Mouse (Mus musculus): ENCODE results near the gene Ncs1. TPM values are rescaled to one million over a fixed set of nuclear protein-coding genes. Genes with fewer than 3 reads are reported as not detected.

Ncs1 gene
- polyA plus RNA-seq, 1 experiment from 2014 or later: 0.62 TPM

DNA sequence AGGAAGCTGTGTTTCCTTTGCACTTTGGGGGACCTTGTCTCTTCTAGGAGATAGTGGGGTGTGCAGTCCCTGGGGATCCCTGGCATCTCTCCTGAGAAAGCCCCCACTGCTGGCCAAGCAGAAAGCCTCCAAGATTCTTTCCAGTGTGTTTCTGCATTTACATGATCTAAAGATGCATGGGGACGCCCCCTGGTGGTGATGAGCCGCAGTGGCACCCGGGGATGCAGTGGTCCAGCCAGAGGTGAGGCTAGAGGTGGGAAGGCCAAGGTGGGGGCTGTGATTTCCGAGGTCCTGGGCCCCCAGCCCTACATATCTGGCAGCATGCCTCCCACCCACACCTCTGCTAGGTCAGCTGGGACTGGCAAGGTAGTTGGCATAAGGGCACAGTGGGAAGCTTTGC lies 49.4 kb downstream of the Ncs1 start:
- 0% methylated on average over 4 of the region's 4 CpGs for WGBS (ENCODE audit: insufficient replicate concordance)
- H3K9me3 ChIP-seq (ENCODE audit: low read length): no peaks in the 10 kb centered on the region
- H3K36me3 ChIP-seq (replicated peaks; ENCODE audit: insufficient read depth, low read length): no peaks in the 10 kb centered on the region
- DNase-seq (peak; percentile 80), ATAC-seq (no peak)
- H3K27ac ChIP-seq (ENCODE audit: low read depth): no peak overlapping the region
- H3K4me3 ChIP-seq (ENCODE audit: low read depth, low read length): no peak overlapping the region
- H3K9ac ChIP-seq (replicated peaks): no peak overlapping the region
- no peak overlapping the region for H3K4me2 ChIP-seq (ENCODE audit: low read depth, low read length)
- no peaks in the 10 kb centered on the region for H3K27me3 ChIP-seq (ENCODE audit: insufficient read depth, low read length)
- peaks cover 5% of the 10 kb centered on the region; the same call in 1 of the 2 replicates for H3K4me1 ChIP-seq (ENCODE audit: insufficient read depth)
- TF ChIP-seq EP300 (IDR thresholded peaks at IDR 0.05; ENCODE audit: low read depth): no peak
- TF ChIP-seq CTCF (IDR thresholded peaks at IDR 0.05; ENCODE audit: low read depth): peak; percentile 94

GRCm38 (mm10) chr2:31296395-31296794 lies 50.8 kb downstream of the Ncs1 start:
- Histone ChIP-seq H3K36me3 (replicated peaks; ENCODE audit: insufficient read depth, low read length) (no peaks in the 10 kb centered on the region), H3K27ac (ENCODE audit: low read depth) (no peak overlapping the region), H3K9me3 (ENCODE audit: low read length) (no peaks in the 10 kb centered on the region), H3K9ac (replicated peaks) (no peak overlapping the region), H3K4me3 (ENCODE audit: low read depth, low read length) (no peak overlapping the region), H3K27me3 (ENCODE audit: insufficient read depth, low read length) (no peaks in the 10 kb centered on the region), H3K4me2 (ENCODE audit: low read depth, low read length) (no peak overlapping the region), H3K4me1 (ENCODE audit: insufficient read depth) (peaks cover 5% of the 10 kb centered on the region; the same call in 1 of the 2 replicates)
- DNase-seq (no peak), ATAC-seq (no peak)
- TF ChIP-seq EP300 (IDR thresholded peaks at IDR 0.05; ENCODE audit: low read depth) (no peak), CTCF (IDR thresholded peaks at IDR 0.05; ENCODE audit: low read depth) (no peak)
- WGBS (ENCODE audit: insufficient replicate concordance): 70% methylated on average over 6 of the region's 6 CpGs

DNA sequence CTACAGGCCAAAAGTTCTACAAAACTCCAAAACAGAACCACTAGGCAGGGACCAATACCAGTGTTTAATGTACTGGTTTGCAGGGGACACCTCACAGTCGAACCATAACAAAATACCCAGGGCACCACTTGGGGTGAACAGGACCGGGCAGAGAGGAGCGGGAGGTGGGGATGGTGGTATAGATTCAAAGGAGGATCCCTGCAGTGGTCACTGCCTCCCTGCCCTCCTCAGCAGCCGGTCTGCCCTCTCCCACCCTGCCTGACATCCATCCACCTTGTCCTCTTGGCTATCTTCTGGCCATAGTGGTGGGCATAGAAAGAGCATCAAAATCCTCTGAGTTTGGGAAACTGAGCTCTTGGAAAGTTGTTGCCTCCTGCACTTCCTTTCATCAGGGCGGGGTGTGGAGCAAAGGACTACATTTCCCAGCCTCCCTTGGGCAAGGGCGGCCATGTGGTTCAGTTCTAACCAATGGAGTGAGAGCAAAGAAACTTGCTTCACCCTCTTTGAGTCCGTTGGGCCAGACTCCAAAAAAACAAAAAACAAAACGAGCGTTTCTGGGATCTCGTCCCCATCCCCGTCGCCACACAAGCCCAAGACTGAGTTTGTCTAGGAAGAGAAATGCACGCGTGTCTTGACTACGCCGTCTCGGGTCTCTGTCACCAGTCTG lies 52.1 kb downstream of the Ncs1 start:
- no peak overlapping the region for H3K9ac ChIP-seq (replicated peaks)
- TF ChIP-seq EP300 (IDR thresholded peaks at IDR 0.05; ENCODE audit: low read depth): no peak
- no peak for TF ChIP-seq CTCF (IDR thresholded peaks at IDR 0.05; ENCODE audit: low read depth)

GRCm38 (mm10) chr2:31298814-31299213 lies 53.2 kb downstream of the Ncs1 start:
- 29% methylated on average over 4 of the region's 4 CpGs for WGBS (ENCODE audit: insufficient replicate concordance)
- DNase-seq (no peak), ATAC-seq (no peak)
- TF ChIP-seq CTCF (IDR thresholded peaks at IDR 0.05; ENCODE audit: low read depth): no peak
- TF ChIP-seq EP300 (IDR thresholded peaks at IDR 0.05; ENCODE audit: low read depth): no peak
- Histone ChIP-seq H3K4me1 (ENCODE audit: insufficient read depth) (peaks cover 5% of the 10 kb centered on the region; the same call in 1 of the 2 replicates), H3K36me3 (replicated peaks; ENCODE audit: insufficient read depth, low read length) (no peaks in the 10 kb centered on the region), H3K9ac (replicated peaks) (no peak overlapping the region), H3K27me3 (ENCODE audit: insufficient read depth, low read length) (no peaks in the 10 kb centered on the region), H3K4me3 (ENCODE audit: low read depth, low read length) (no peak overlapping the region), H3K27ac (ENCODE audit: low read depth) (no peak overlapping the region), H3K4me2 (ENCODE audit: low read depth, low read length) (no peak overlapping the region), H3K9me3 (ENCODE audit: low read length) (no peaks in the 10 kb centered on the region)

More for the DNA sequence above, 52.1 kb downstream of the Ncs1 start:
- Histone ChIP-seq H3K27ac (ENCODE audit: low read depth) (no peak overlapping the region), H3K36me3 (replicated peaks; ENCODE audit: insufficient read depth, low read length) (no peaks in the 10 kb centered on the region), H3K9me3 (ENCODE audit: low read length) (no peaks in the 10 kb centered on the region), H3K4me1 (ENCODE audit: insufficient read depth) (peaks cover 5% of the 10 kb centered on the region; the same call in 1 of the 2 replicates), H3K27me3 (ENCODE audit: insufficient read depth, low read length) (no peaks in the 10 kb centered on the region), H3K4me3 (ENCODE audit: low read depth, low read length) (peak overlapping the region; percentile 37), H3K4me2 (ENCODE audit: low read depth, low read length) (peak overlapping the region; percentile 64)
- peak; percentile 92 for ATAC-seq
- peak; percentile 64 for DNase-seq
- WGBS (ENCODE audit: insufficient replicate concordance): 8% methylated on average over 17 of the region's 17 CpGs

- DNase-seq (no peak), ATAC-seq (no peak)
- Histone ChIP-seq H3K9ac (replicated peaks) (no peak overlapping the region), H3K4me1 (ENCODE audit: insufficient read depth) (peaks cover 5% of the 10 kb centered on the region; the same call in 1 of the 2 replicates), H3K4me3 (ENCODE audit: low read depth, low read length) (no peak overlapping the region), H3K27ac (ENCODE audit: low read depth) (no peak overlapping the region), H3K4me2 (ENCODE audit: low read depth, low read length) (no peak overlapping the region), H3K36me3 (replicated peaks; ENCODE audit: insufficient read depth, low read length) (no peaks in the 10 kb centered on the region), H3K9me3 (ENCODE audit: low read length) (no peaks in the 10 kb centered on the region), H3K27me3 (ENCODE audit: insufficient read depth, low read length) (no peaks in the 10 kb centered on the region)
- WGBS (ENCODE audit: insufficient replicate concordance): 22% methylated on average over 4 of the region's 4 CpGs
- TF ChIP-seq CTCF (IDR thresholded peaks at IDR 0.05; ENCODE audit: low read depth) (peak; percentile 77), EP300 (IDR thresholded peaks at IDR 0.05; ENCODE audit: low read depth) (no peak)
These were observed 53.6 kb downstream of the Ncs1 start for GRCm38 (mm10) chr2:31299266-31299665.

DNA sequence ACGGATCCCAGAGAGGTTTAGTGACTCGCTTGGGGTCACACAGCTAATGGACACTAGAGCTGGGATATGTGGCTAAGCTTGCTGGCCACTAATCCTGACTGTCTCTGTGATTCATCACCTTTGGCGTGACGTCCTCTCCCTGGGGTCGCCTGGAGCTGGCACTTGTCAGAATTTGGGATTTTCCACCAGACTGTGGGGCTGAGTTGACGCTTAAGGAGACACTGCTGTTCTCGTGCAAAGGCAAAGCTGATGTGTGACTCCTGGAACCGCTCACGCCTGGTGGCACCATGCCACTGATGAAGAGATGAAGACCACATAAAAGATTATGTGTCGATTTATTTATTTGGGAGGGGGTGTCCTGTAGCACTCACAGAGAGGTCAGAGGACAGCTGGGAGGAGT lies 54.4 kb downstream of the Ncs1 start:
- DNase-seq: no peak
- no peak overlapping the region for H3K4me3 ChIP-seq (ENCODE audit: low read depth, low read length)
- no peaks in the 10 kb centered on the region for H3K36me3 ChIP-seq (replicated peaks; ENCODE audit: insufficient read depth, low read length)
- 67% methylated on average over 10 of the region's 10 CpGs for WGBS (ENCODE audit: insufficient replicate concordance)
- no peaks in the 10 kb centered on the region for H3K9me3 ChIP-seq (ENCODE audit: low read length)
- TF ChIP-seq CTCF (IDR thresholded peaks at IDR 0.05; ENCODE audit: low read depth): no peak
- TF ChIP-seq EP300 (IDR thresholded peaks at IDR 0.05; ENCODE audit: low read depth): no peak
- no peaks in the 10 kb centered on the region for H3K27me3 ChIP-seq (ENCODE audit: insufficient read depth, low read length)
- H3K27ac ChIP-seq (ENCODE audit: low read depth): no peak overlapping the region
- no peak overlapping the region for H3K4me2 ChIP-seq (ENCODE audit: low read depth, low read length)
- ATAC-seq: no peak
- peaks cover 5% of the 10 kb centered on the region; the same call in 1 of the 2 replicates for H3K4me1 ChIP-seq (ENCODE audit: insufficient read depth)
- no peak overlapping the region for H3K9ac ChIP-seq (replicated peaks)

Measured in liver, postnatal 0 days (tissue).